Mouse (Mus musculus): Measurements from ENCODE around the gene Pde6h.
A peak's percentile ranks its signal among the peaks of the same experiment; 100 is the strongest.

GRCm38 (mm10) chr6:136980331-136980746 is 56.7 kb downstream of the Pde6h start:
- TF ChIP-seq CTCF (IDR thresholded peaks at IDR 0.05; ENCODE audit: low read depth, low read length) (peak; percentile 14; the same call in 1 of the 2 replicates), GATA1 (IDR thresholded peaks at IDR 0.05; ENCODE audit: borderline replicate concordance, low read length) (no peak), TAL1 (conservative IDR thresholded peaks at IDR 0.05; ENCODE audit: low read depth, low read length) (no peak)

Measured in G1E (cell line).